Comparison of ENCODE assay signal across 8 mouse cellular contexts in the genomic region with DNA sequence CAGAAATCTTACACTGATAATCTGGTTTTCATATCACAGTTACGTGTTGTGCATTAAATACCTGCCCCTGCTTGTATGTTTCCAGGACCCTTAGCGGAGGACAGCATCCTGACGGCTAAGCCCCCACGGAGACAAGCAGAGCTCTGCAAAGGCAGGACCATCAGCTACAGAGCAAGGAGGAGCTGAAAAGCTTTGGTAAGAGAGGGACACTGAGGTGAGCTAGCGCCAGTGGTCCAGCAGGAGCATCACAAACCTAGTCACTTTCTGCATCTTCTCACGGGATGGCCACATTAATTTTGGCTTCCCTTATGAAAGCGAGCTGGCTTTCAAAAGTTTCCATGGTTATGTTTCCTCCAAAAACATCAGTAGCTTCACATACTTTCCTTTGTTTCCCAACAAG. TPM values are rescaled to one million over a fixed set of nuclear protein-coding genes. Genes with fewer than 3 reads are reported as not detected.
DNase-seq lines count a peak whose midpoint lies in the region; ATAC-seq lines count a peak whose summit lies in the region.

No protein-coding gene starts in this region.

- no peaks in the 10 kb centered on the region; the same call in 1 of the 2 replicates for H3K27me3 ChIP-seq in kidney, embryonic 15.5 days
- H3K27me3 ChIP-seq in embryonic facial prominence, embryonic 14.5 days (replicated peaks; ENCODE audit: control insufficient read depth, insufficient read depth, low read length): no peaks in the 10 kb centered on the region
- no peaks in the 10 kb centered on the region for H3K27me3 ChIP-seq in limb, embryonic 10.5 days (ENCODE audit: low read depth, poor library complexity, severe bottlenecking)
- H3K27me3 ChIP-seq in neural tube, embryonic 13.5 days: no peaks in the 10 kb centered on the region

- no peaks in the 10 kb centered on the region for H3K36me3 ChIP-seq in kidney, embryonic 15.5 days
- H3K36me3 ChIP-seq in embryonic facial prominence, embryonic 14.5 days (ENCODE audit: control insufficient read depth, insufficient read depth, low read length): no peaks in the 10 kb centered on the region
- H3K36me3 ChIP-seq in limb, embryonic 10.5 days: no peaks in the 10 kb centered on the region
- no peaks in the 10 kb centered on the region for H3K36me3 ChIP-seq in neural tube, embryonic 13.5 days

- H3K4me2 ChIP-seq in kidney, embryonic 15.5 days: peak overlapping the region; percentile 75
- H3K4me2 ChIP-seq in embryonic facial prominence, embryonic 14.5 days (ENCODE audit: low read depth, low read length): peak overlapping the region; percentile 61
- peak overlapping the region; percentile 88 for H3K4me2 ChIP-seq in neural tube, embryonic 13.5 days

- WGBS in kidney, embryonic 15.5 days: 3% methylated on average over 7 of the region's 7 CpGs
- 3% methylated on average over 7 of the region's 7 CpGs for WGBS in embryonic facial prominence, embryonic 14.5 days
- WGBS in limb, embryonic 10.5 days: 4% methylated on average over 7 of the region's 7 CpGs
- 6% methylated on average over 7 of the region's 7 CpGs for WGBS in neural tube, embryonic 13.5 days

- peak overlapping the region; percentile 43 for H3K4me3 ChIP-seq in kidney, embryonic 15.5 days (replicated peaks)
- H3K4me3 ChIP-seq in embryonic facial prominence, embryonic 14.5 days (ENCODE audit: low read depth, low read length): peak overlapping the region; percentile 37
- peak overlapping the region; percentile 50 for H3K4me3 ChIP-seq in limb, embryonic 10.5 days
- H3K4me3 ChIP-seq in neural tube, embryonic 13.5 days: peak overlapping the region; percentile 49

- DNase-seq in kidney, adult 9 months: no peak
- no peak for DNase-seq in embryonic facial prominence, embryonic 14.5 days (ENCODE audit: low spot score)
- peak; percentile 40 for DNase-seq in limb, embryonic 10.5 days (ENCODE audit: low spot score)
- DNase-seq in ovary, adult 18-20 months (ENCODE audit: low spot score): no peak
- DNase-seq in urinary bladder, postnatal 14 days (ENCODE audit: low spot score): no peak
- DNase-seq in ovary, postnatal 10 days (ENCODE audit: low spot score): no peak

- peak; percentile 57; the same call in 1 of the 2 replicates for ATAC-seq in kidney, embryonic 15.5 days (replicated peaks; ENCODE audit: low FRiP score)
- peak; percentile 60; the same call in 1 of the 2 replicates for ATAC-seq in embryonic facial prominence, embryonic 14.5 days (ENCODE audit: low read depth)
- peak; percentile 81 for ATAC-seq in neural tube, embryonic 13.5 days (ENCODE audit: low read depth)

- H3K9ac ChIP-seq in kidney, embryonic 15.5 days: 0 out of 2 replicates have a peak overlapping the region, but pooled peaks have one; percentile 23
- H3K9ac ChIP-seq in embryonic facial prominence, embryonic 14.5 days (ENCODE audit: low read depth, low read length): peak overlapping the region; percentile 59
- peak overlapping the region; percentile 68 for H3K9ac ChIP-seq in neural tube, embryonic 13.5 days

- no peak overlapping the region for H3K27ac ChIP-seq in kidney, embryonic 15.5 days
- no peak overlapping the region for H3K27ac ChIP-seq in embryonic facial prominence, embryonic 14.5 days (replicated peaks; ENCODE audit: low read depth, low read length)
- H3K27ac ChIP-seq in limb, embryonic 10.5 days: peak overlapping the region; percentile 42; the same call in 1 of the 2 replicates
- H3K27ac ChIP-seq in neural tube, embryonic 13.5 days (replicated peaks): no peak overlapping the region

- H3K4me1 ChIP-seq in kidney, embryonic 15.5 days: peaks cover 8% of the 10 kb centered on the region
- 0 out of 2 replicates have a peak, but pooled peaks cover 3% of the 10 kb centered on the region for H3K4me1 ChIP-seq in embryonic facial prominence, embryonic 14.5 days (ENCODE audit: control insufficient read depth, insufficient read depth, low read length)
- H3K4me1 ChIP-seq in limb, embryonic 10.5 days: peaks cover 10% of the 10 kb centered on the region
- peaks cover 7% of the 10 kb centered on the region; the same call in 1 of the 2 replicates for H3K4me1 ChIP-seq in neural tube, embryonic 13.5 days (replicated peaks)

- H3K9me3 ChIP-seq in kidney, embryonic 15.5 days (replicated peaks): peaks cover 2% of the 10 kb centered on the region; the same call in 1 of the 2 replicates
- peaks cover 7% of the 10 kb centered on the region; the same call in 1 of the 2 replicates for H3K9me3 ChIP-seq in embryonic facial prominence, embryonic 14.5 days (ENCODE audit: control insufficient read depth, low read length)
- no peaks in the 10 kb centered on the region for H3K9me3 ChIP-seq in limb, embryonic 10.5 days (replicated peaks)
- peaks cover 6% of the 10 kb centered on the region; the same call in 1 of the 2 replicates for H3K9me3 ChIP-seq in neural tube, embryonic 13.5 days

RNA-seq across cellular contexts. Expression of gene Pglyrp1, which starts 1.7 kb away (rescaled TPM):
- 2.3 and 4.8 TPM in 2 replicates for polyA plus RNA-seq in kidney, embryonic 15.5 days (2015; fragmentation: Nextera tagmentation; extraction: Ambion mirVana)
- 5.3 and 10.0 TPM in 2 replicates for polyA plus RNA-seq in embryonic facial prominence, embryonic 14.5 days (2014; fragmentation: Nextera tagmentation; extraction: Ambion mirVana)
- polyA plus RNA-seq in limb, embryonic 10.5 days (2016; fragmentation: Nextera tagmentation; extraction: Ambion mirVana): 0.33 and 0.58 TPM in 2 replicates
- polyA plus RNA-seq in neural tube, embryonic 13.5 days (2015; fragmentation: Nextera tagmentation; extraction: Ambion mirVana): 12.6 and 12.8 TPM in 2 replicates

RNA-seq across cellular contexts. Expression of gene Mill2, which starts 33.0 kb away (rescaled TPM):
- polyA plus RNA-seq in kidney, embryonic 15.5 days (2015; fragmentation: Nextera tagmentation; extraction: Ambion mirVana): 0.76 and 1.2 TPM in 2 replicates
- 0.52 and 0.58 TPM in 2 replicates for polyA plus RNA-seq in embryonic facial prominence, embryonic 14.5 days (2014; fragmentation: Nextera tagmentation; extraction: Ambion mirVana)
- not detected in 2 replicates for polyA plus RNA-seq in limb, embryonic 10.5 days (2016; fragmentation: Nextera tagmentation; extraction: Ambion mirVana)
- 0.17 and 0.59 TPM in 2 replicates for polyA plus RNA-seq in neural tube, embryonic 13.5 days (2015; fragmentation: Nextera tagmentation; extraction: Ambion mirVana)

RNA-seq across cellular contexts. Expression of gene Ccdc61, which starts 37.4 kb away (rescaled TPM):
- polyA plus RNA-seq in kidney, embryonic 15.5 days (2015; fragmentation: Nextera tagmentation; extraction: Ambion mirVana): 27.7 and 28.9 TPM in 2 replicates
- polyA plus RNA-seq in embryonic facial prominence, embryonic 14.5 days (2014; fragmentation: Nextera tagmentation; extraction: Ambion mirVana): 19.4 and 22.5 TPM in 2 replicates
- polyA plus RNA-seq in limb, embryonic 10.5 days (2016; fragmentation: Nextera tagmentation; extraction: Ambion mirVana): 34.1 and 37.6 TPM in 2 replicates
- polyA plus RNA-seq in neural tube, embryonic 13.5 days (2015; fragmentation: Nextera tagmentation; extraction: Ambion mirVana): 19.7 and 23.0 TPM in 2 replicates

RNA-seq across cellular contexts. Expression of gene Psg17, which starts 51.4 kb away (rescaled TPM):
- polyA plus RNA-seq in kidney, embryonic 15.5 days (2015; fragmentation: Nextera tagmentation; extraction: Ambion mirVana): 0.09 TPM in 1 of 2 replicates, not detected in the other
- polyA plus RNA-seq in embryonic facial prominence, embryonic 14.5 days (2014; fragmentation: Nextera tagmentation; extraction: Ambion mirVana): 0.10 TPM in 1 of 2 replicates, not detected in the other
- polyA plus RNA-seq in limb, embryonic 10.5 days (2016; fragmentation: Nextera tagmentation; extraction: Ambion mirVana): not detected in 2 replicates
- polyA plus RNA-seq in neural tube, embryonic 13.5 days (2015; fragmentation: Nextera tagmentation; extraction: Ambion mirVana): not detected in 2 replicates

RNA-seq across cellular contexts. Expression of gene Nova2, which starts 52.9 kb away (rescaled TPM):
- polyA plus RNA-seq in kidney, embryonic 15.5 days (2015; fragmentation: Nextera tagmentation; extraction: Ambion mirVana): 0.67 and 0.93 TPM in 2 replicates
- 0.79 and 0.81 TPM in 2 replicates for polyA plus RNA-seq in embryonic facial prominence, embryonic 14.5 days (2014; fragmentation: Nextera tagmentation; extraction: Ambion mirVana)
- polyA plus RNA-seq in limb, embryonic 10.5 days (2016; fragmentation: Nextera tagmentation; extraction: Ambion mirVana): 0.23 and 0.28 TPM in 2 replicates
- 9.7 and 10.7 TPM in 2 replicates for polyA plus RNA-seq in neural tube, embryonic 13.5 days (2015; fragmentation: Nextera tagmentation; extraction: Ambion mirVana)
